Mouse (Mus musculus): ENCODE measurements at regions not wholly inside any gene's neighbourhood (a gene's known extent, or its start where the extent isn't known, plus 50 kb on each side); places are given as distances from the start of the nearest gene placed in this dataset.

DNA sequence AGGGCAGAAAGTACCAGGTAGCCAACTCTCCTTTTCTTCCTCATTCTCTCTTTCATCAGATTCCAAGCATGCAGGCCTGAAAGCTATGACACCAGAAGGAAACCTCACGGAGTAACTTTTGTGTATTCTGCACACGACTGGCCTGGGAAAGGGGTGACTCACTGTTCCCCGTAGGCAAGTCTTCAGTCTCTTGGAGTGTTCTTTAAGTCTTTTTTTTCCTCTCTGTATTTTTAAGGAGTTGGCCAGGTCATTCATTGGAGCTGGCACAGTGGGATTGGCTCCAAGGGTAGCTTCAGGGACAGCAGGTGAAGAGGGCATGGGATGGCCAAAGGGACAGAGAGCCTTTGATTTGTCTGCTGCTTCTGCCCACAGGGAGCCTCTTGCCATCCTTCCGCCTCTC is 163.3 kb upstream of the Bmper start:
- no peak for DNase-seq
- Histone ChIP-seq H3K4me3 (replicated peaks; ENCODE audit: extremely low read depth, low read depth, low read length) (no peak overlapping the region), H3K4me1 (ENCODE audit: control insufficient read depth, insufficient read depth, low read length) (no peaks in the 10 kb centered on the region)
- WGBS, result 71% methylated on average over 4 of the region's 4 CpGs
- TF ChIP-seq POLR2A (IDR thresholded peaks at IDR 0.05; ENCODE audit: borderline replicate concordance, extremely low read depth, low read depth, low read length), result no peak
- no peak for TF ChIP-seq CTCF (IDR thresholded peaks at IDR 0.05; ENCODE audit: insufficient read depth, low read length)

DNA sequence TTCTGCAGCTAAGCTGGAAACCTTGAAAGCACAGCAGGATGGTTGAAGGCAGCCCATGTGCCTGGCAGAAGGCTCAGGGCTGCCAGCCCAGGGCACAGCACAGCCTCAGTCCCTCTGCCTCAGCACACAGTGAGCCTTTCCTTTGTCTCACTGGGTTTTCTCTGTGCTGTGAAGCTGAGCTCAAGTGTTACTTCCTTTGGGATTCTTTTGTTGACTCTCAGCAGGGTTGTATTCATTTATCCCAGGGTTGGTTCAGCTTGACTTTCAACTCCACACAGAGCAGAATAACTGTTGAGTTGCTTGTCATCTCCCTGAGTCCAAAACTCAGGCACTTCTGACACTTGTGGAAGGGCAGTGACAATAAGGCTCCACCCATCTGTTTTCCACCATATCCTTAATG is 162.3 kb upstream of the Bmper start:
- DNase-seq, result no peak
- no peaks in the 10 kb centered on the region for H3K4me1 ChIP-seq (ENCODE audit: control insufficient read depth, insufficient read depth, low read length)
- TF ChIP-seq POLR2A (IDR thresholded peaks at IDR 0.05; ENCODE audit: borderline replicate concordance, extremely low read depth, low read depth, low read length) (no peak), CTCF (IDR thresholded peaks at IDR 0.05; ENCODE audit: insufficient read depth, low read length) (no peak)
- no peak overlapping the region for H3K4me3 ChIP-seq (replicated peaks; ENCODE audit: extremely low read depth, low read depth, low read length)

GRCm38 (mm10) chr9:23061179-23061929 is 161.5 kb upstream of the Bmper start:
- H3K4me3 ChIP-seq (replicated peaks; ENCODE audit: extremely low read depth, low read depth, low read length), result no peak overlapping the region
- no peak for TF ChIP-seq CTCF (IDR thresholded peaks at IDR 0.05; ENCODE audit: insufficient read depth, low read length)
- TF ChIP-seq POLR2A (IDR thresholded peaks at IDR 0.05; ENCODE audit: borderline replicate concordance, extremely low read depth, low read depth, low read length), result no peak
- WGBS, result 56% methylated on average over 4 of the region's 4 CpGs
- H3K4me1 ChIP-seq (ENCODE audit: control insufficient read depth, insufficient read depth, low read length), result no peaks in the 10 kb centered on the region
- no peak for DNase-seq

DNA sequence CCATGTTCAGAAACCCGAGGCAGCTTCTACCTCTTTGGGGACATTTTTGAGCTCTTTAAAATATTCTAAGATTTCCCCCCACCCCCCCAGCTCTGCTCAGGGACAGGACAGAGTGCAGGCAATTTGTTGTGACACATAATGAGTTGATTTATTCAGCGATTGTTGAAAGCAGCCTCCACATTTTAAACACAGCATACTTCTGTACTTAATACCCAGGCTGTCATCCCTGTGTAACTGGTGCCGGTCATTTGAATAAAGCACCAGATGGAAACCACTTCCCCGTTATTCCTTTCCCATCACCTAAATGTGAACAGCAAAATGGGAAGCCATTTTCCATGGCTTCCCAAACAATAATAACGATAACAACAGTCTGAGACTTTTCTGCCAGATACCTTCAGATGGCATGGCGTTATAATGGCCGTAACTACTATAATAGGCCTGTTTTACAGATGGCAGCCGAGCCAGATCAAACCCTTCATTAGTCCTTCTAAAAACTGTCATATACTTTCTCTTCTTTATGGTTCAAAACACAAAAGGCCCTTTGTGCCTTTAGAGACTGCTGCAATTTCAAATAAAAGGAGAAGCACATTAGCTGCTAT is 160.7 kb upstream of the Bmper start:
- WGBS, result 77% methylated on average over 8 of the region's 8 CpGs
- no peaks in the 10 kb centered on the region for H3K4me1 ChIP-seq (ENCODE audit: control insufficient read depth, insufficient read depth, low read length)
- no peak for DNase-seq
- H3K4me3 ChIP-seq (replicated peaks; ENCODE audit: extremely low read depth, low read depth, low read length), result no peak overlapping the region
- no peak for TF ChIP-seq POLR2A (IDR thresholded peaks at IDR 0.05; ENCODE audit: borderline replicate concordance, extremely low read depth, low read depth, low read length)
- TF ChIP-seq CTCF (IDR thresholded peaks at IDR 0.05; ENCODE audit: insufficient read depth, low read length), result no peak

DNA sequence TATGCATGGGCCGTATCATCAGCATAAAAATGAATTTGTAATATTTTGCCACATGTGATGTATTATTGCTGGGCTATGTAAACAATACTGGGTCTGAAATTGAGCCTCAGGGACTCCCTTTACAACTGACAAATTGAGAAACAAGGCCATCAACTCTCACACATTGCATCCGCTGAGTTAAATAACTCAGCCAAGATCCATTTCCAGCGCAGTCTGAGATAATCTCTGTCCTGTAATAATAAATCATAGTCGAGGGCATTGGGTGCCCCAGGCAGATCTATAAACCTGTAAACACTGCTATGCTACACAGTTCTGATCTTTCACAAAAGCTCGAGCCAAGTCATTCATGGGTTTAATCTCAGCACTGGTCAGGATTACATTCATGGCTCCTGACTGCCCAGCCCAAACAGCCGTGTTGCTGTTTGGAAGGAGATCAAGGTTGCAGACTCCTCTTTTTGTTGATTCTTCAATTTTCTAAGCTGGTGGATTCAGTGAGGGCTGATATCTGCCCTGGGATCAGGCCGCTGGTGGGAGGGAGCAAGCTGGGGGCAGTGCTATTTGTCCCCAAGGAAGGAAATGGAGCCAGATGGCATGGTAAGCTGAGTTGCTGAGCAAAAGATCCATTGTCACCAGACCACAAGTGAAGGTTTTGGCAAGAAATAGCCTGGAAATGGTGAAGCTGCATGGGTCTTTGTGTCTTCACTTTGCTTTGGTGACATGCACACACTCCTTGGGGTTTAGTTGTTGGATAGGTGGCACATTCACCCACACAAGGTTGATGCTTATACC is 160.0 kb upstream of the Bmper start:
- Histone ChIP-seq H3K4me3 (replicated peaks; ENCODE audit: extremely low read depth, low read depth, low read length) (no peak overlapping the region), H3K4me1 (ENCODE audit: control insufficient read depth, insufficient read depth, low read length) (no peaks in the 10 kb centered on the region)
- DNase-seq, result no peak
- WGBS, result 52% methylated on average over 7 of the region's 7 CpGs
- TF ChIP-seq POLR2A (IDR thresholded peaks at IDR 0.05; ENCODE audit: borderline replicate concordance, extremely low read depth, low read depth, low read length), result no peak
- TF ChIP-seq CTCF (IDR thresholded peaks at IDR 0.05; ENCODE audit: insufficient read depth, low read length), result no peak

DNA sequence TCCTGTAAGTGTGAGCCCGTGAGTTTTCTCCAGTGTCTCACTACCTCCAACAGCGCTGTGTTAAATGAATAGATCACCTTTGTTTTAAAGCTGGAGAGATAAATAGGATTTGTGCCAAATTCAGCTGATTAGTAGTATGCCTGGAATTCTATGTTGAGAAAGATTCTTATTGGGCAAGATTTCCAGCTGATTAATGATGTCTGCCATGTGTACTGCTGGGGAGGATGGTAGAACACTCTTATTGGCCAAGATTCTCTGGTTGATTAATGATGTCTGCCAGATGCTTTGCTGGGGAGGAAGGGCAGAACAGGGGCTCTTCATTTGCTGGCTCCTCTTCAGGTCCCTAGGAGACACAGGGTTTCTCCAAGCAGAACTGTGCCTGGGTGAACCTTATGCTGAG is 158.9 kb upstream of the Bmper start:
- Histone ChIP-seq H3K4me1 (ENCODE audit: control insufficient read depth, insufficient read depth, low read length) (no peaks in the 10 kb centered on the region), H3K4me3 (replicated peaks; ENCODE audit: extremely low read depth, low read depth, low read length) (no peak overlapping the region)
- TF ChIP-seq POLR2A (IDR thresholded peaks at IDR 0.05; ENCODE audit: borderline replicate concordance, extremely low read depth, low read depth, low read length), result no peak
- TF ChIP-seq CTCF (IDR thresholded peaks at IDR 0.05; ENCODE audit: insufficient read depth, low read length), result no peak
- no peak for DNase-seq
- WGBS, result 78% methylated on average over 2 of the region's 2 CpGs

GRCm38 (mm10) chr9:23064811-23065210 is 158.1 kb upstream of the Bmper start:
- no peaks in the 10 kb centered on the region for H3K4me1 ChIP-seq (ENCODE audit: control insufficient read depth, insufficient read depth, low read length)
- 93% methylated on average over 3 of the region's 3 CpGs for WGBS
- no peak overlapping the region for H3K4me3 ChIP-seq (replicated peaks; ENCODE audit: extremely low read depth, low read depth, low read length)
- TF ChIP-seq CTCF (IDR thresholded peaks at IDR 0.05; ENCODE audit: insufficient read depth, low read length), result no peak
- no peak for TF ChIP-seq POLR2A (IDR thresholded peaks at IDR 0.05; ENCODE audit: borderline replicate concordance, extremely low read depth, low read depth, low read length)
- no peak for DNase-seq

GRCm38 (mm10) chr9:23068101-23068791 is 154.6 kb upstream of the Bmper start:
- Histone ChIP-seq H3K4me1 (ENCODE audit: control insufficient read depth, insufficient read depth, low read length) (no peaks in the 10 kb centered on the region), H3K4me3 (replicated peaks; ENCODE audit: extremely low read depth, low read depth, low read length) (no peak overlapping the region)
- TF ChIP-seq CTCF (IDR thresholded peaks at IDR 0.05; ENCODE audit: insufficient read depth, low read length) (no peak), POLR2A (IDR thresholded peaks at IDR 0.05; ENCODE audit: borderline replicate concordance, extremely low read depth, low read depth, low read length) (no peak)
- WGBS, result 72% methylated on average over 6 of the region's 6 CpGs
- DNase-seq, result no peak

- no peak for DNase-seq
- H3K4me3 ChIP-seq (replicated peaks; ENCODE audit: extremely low read depth, low read depth, low read length), result no peak overlapping the region
- no peaks in the 10 kb centered on the region for H3K4me1 ChIP-seq (ENCODE audit: control insufficient read depth, insufficient read depth, low read length)
- WGBS, result 93% methylated on average over 7 of the region's 7 CpGs
- no peak for TF ChIP-seq CTCF (IDR thresholded peaks at IDR 0.05; ENCODE audit: insufficient read depth, low read length)
- no peak for TF ChIP-seq POLR2A (IDR thresholded peaks at IDR 0.05; ENCODE audit: borderline replicate concordance, extremely low read depth, low read depth, low read length)
These were observed 153.7 kb upstream of the Bmper start for GRCm38 (mm10) chr9:23069161-23069560.
